12 mouse cellular contexts compared by ENCODE assay signal in genomic region chr4:34784865-34785264, GRCm38 (mm10). TPM values are rescaled to one million over a fixed set of nuclear protein-coding genes. Genes with fewer than 3 reads are reported as not detected.
DNase-seq lines count a peak whose midpoint lies in the region; ATAC-seq and TF ChIP-seq lines count a peak whose summit lies in the region.
"Had no signal": no experiment of that assay in that cellular context is flagged by ENCODE, and none has a peak within 500 bp of the region (broad histone marks: within the 10 kb centered on the region; RNA-seq: fewer than 3 reads in every experiment).

No protein-coding gene starts in this region.

- H3K9me3 ChIP-seq in hindbrain, postnatal 0 days (ENCODE audit: low read length), result no peaks in the 10 kb centered on the region
- H3K9me3 ChIP-seq in hindbrain, embryonic 13.5 days, result no peaks in the 10 kb centered on the region
- no peaks in the 10 kb centered on the region for H3K9me3 ChIP-seq in neural tube, embryonic 12.5 days
- no peaks in the 10 kb centered on the region for H3K9me3 ChIP-seq in stomach, postnatal 0 days (ENCODE audit: control insufficient read depth, low read length)
- H3K9me3 ChIP-seq in forebrain, embryonic 12.5 days, result no peaks in the 10 kb centered on the region
- H3K9me3 ChIP-seq: limb, embryonic 13.5 days had no signal

- no peak for TF ChIP-seq EP300 in stomach, postnatal 0 days (optimal IDR thresholded peaks at IDR 0.05)

- no peaks in the 10 kb centered on the region for H3K4me1 ChIP-seq in hindbrain, postnatal 0 days (ENCODE audit: insufficient read depth, low read length)
- H3K4me1 ChIP-seq in hindbrain, embryonic 13.5 days (replicated peaks), result no peaks in the 10 kb centered on the region
- H3K4me1 ChIP-seq in neural tube, embryonic 12.5 days, result no peaks in the 10 kb centered on the region
- H3K4me1 ChIP-seq in stomach, postnatal 0 days (replicated peaks; ENCODE audit: control insufficient read depth, insufficient read depth), result no peaks in the 10 kb centered on the region
- H3K4me1 ChIP-seq in forebrain, embryonic 12.5 days, result no peaks in the 10 kb centered on the region
- H3K4me1 ChIP-seq: limb, embryonic 13.5 days had no signal

- no peaks in the 10 kb centered on the region for H3K27me3 ChIP-seq in hindbrain, postnatal 0 days (ENCODE audit: insufficient read depth, low read length)
- H3K27me3 ChIP-seq in hindbrain, embryonic 13.5 days, result no peaks in the 10 kb centered on the region
- no peaks in the 10 kb centered on the region for H3K27me3 ChIP-seq in neural tube, embryonic 12.5 days (replicated peaks)
- no peaks in the 10 kb centered on the region for H3K27me3 ChIP-seq in stomach, postnatal 0 days (ENCODE audit: control insufficient read depth, insufficient read depth, low read length)
- no peaks in the 10 kb centered on the region for H3K27me3 ChIP-seq in forebrain, embryonic 12.5 days
- H3K27me3 ChIP-seq: limb, embryonic 13.5 days had no signal

- TF ChIP-seq POLR2A in brain, embryonic 14.5 days (IDR thresholded peaks at IDR 0.05; ENCODE audit: borderline replicate concordance, extremely low read depth, insufficient read depth, insufficient read length, poor library complexity, severe bottlenecking), result no peak

- peak; percentile 49 for TF ChIP-seq CTCF in hindbrain, postnatal 0 days (IDR thresholded peaks at IDR 0.05; ENCODE audit: low read depth)
- TF ChIP-seq CTCF in brain, embryonic 14.5 days (IDR thresholded peaks at IDR 0.05; ENCODE audit: borderline replicate concordance, extremely low read depth, insufficient read depth, insufficient read length), result peak; percentile 16; the same call in 1 of the 2 replicates
- TF ChIP-seq CTCF in stomach, postnatal 0 days (IDR thresholded peaks at IDR 0.05; ENCODE audit: low read depth), result peak; percentile 62

- no peak for DNase-seq in hindbrain, postnatal 0 days (ENCODE audit: low spot score)
- no peak for DNase-seq in neural tube, embryonic 10.5 days (ENCODE audit: extremely low spot score, low spot score)
- DNase-seq in brain, embryonic 14.5 days (ENCODE audit: low read depth), result no peak
- no peak for DNase-seq in stomach, postnatal 0 days (ENCODE audit: low spot score)
- DNase-seq in layer of hippocampus, postnatal 25 days (ENCODE audit: extremely low spot score in 1 of 2, low spot score in 1 of 2), result no peak
- DNase-seq: heart, postnatal 10 days; kidney, adult 8-10 months had no signal

- ATAC-seq in hindbrain, postnatal 0 days, result peak; percentile 47
- ATAC-seq in hindbrain, embryonic 13.5 days (ENCODE audit: low FRiP score), result no peak
- ATAC-seq in neural tube, embryonic 12.5 days (ENCODE audit: low FRiP score, low read depth), result peak; percentile 37; the same call in 1 of the 2 replicates
- ATAC-seq in stomach, postnatal 0 days (ENCODE audit: low FRiP score, low TSS enrichment), result 0 out of 2 replicates have a peak, but pooled peaks have one; percentile 42
- ATAC-seq in forebrain, embryonic 12.5 days (ENCODE audit: low FRiP score), result no peak

- H3K27ac ChIP-seq in hindbrain, postnatal 0 days, result no peak overlapping the region
- no peak overlapping the region for H3K27ac ChIP-seq in hindbrain, embryonic 13.5 days
- H3K27ac ChIP-seq in neural tube, embryonic 12.5 days, result no peak overlapping the region
- H3K27ac ChIP-seq in stomach, postnatal 0 days (replicated peaks), result no peak overlapping the region
- no peak overlapping the region for H3K27ac ChIP-seq in forebrain, embryonic 12.5 days
- H3K27ac ChIP-seq: limb, embryonic 13.5 days had no signal

- no peak overlapping the region for H3K9ac ChIP-seq in hindbrain, postnatal 0 days (replicated peaks; ENCODE audit: low read length)
- H3K9ac ChIP-seq in hindbrain, embryonic 13.5 days, result no peak overlapping the region
- no peak overlapping the region for H3K9ac ChIP-seq in neural tube, embryonic 12.5 days
- no peak overlapping the region for H3K9ac ChIP-seq in stomach, postnatal 0 days (ENCODE audit: low read length)
- no peak overlapping the region for H3K9ac ChIP-seq in forebrain, embryonic 12.5 days
- H3K9ac ChIP-seq: limb, embryonic 13.5 days had no signal

- H3K4me2 ChIP-seq in hindbrain, postnatal 0 days (ENCODE audit: low read depth, low read length), result no peak overlapping the region
- H3K4me2 ChIP-seq in hindbrain, embryonic 13.5 days, result no peak overlapping the region
- H3K4me2 ChIP-seq in neural tube, embryonic 12.5 days (replicated peaks), result no peak overlapping the region
- no peak overlapping the region for H3K4me2 ChIP-seq in stomach, postnatal 0 days (replicated peaks; ENCODE audit: low read depth)
- no peak overlapping the region for H3K4me2 ChIP-seq in forebrain, embryonic 12.5 days
- H3K4me2 ChIP-seq: limb, embryonic 13.5 days had no signal

- WGBS in hindbrain, postnatal 0 days, result 55% methylated on average over 5 of the region's 5 CpGs
- WGBS in hindbrain, embryonic 13.5 days, result 56% methylated on average over 5 of the region's 5 CpGs
- 61% methylated on average over 5 of the region's 5 CpGs for WGBS in neural tube, embryonic 12.5 days
- 52% methylated on average over 5 of the region's 5 CpGs for WGBS in stomach, postnatal 0 days
- 55% methylated on average over 5 of the region's 5 CpGs for WGBS in forebrain, embryonic 12.5 days

- H3K36me3 ChIP-seq in hindbrain, postnatal 0 days (ENCODE audit: insufficient read depth, low read length), result no peaks in the 10 kb centered on the region
- H3K36me3 ChIP-seq in hindbrain, embryonic 13.5 days, result no peaks in the 10 kb centered on the region
- H3K36me3 ChIP-seq in neural tube, embryonic 12.5 days, result no peaks in the 10 kb centered on the region
- no peaks in the 10 kb centered on the region for H3K36me3 ChIP-seq in stomach, postnatal 0 days (ENCODE audit: control insufficient read depth, insufficient read depth, low read length)
- H3K36me3 ChIP-seq in forebrain, embryonic 12.5 days (replicated peaks), result no peaks in the 10 kb centered on the region
- H3K36me3 ChIP-seq: limb, embryonic 13.5 days had no signal

- H3K4me3 ChIP-seq in hindbrain, postnatal 0 days (ENCODE audit: low read length), result no peak overlapping the region
- H3K4me3 ChIP-seq in hindbrain, embryonic 13.5 days, result no peak overlapping the region
- no peak overlapping the region for H3K4me3 ChIP-seq in neural tube, embryonic 12.5 days
- no peak overlapping the region for H3K4me3 ChIP-seq in stomach, postnatal 0 days (ENCODE audit: low read depth, low read length)
- no peak overlapping the region for H3K4me3 ChIP-seq in forebrain, embryonic 12.5 days (replicated peaks)
- H3K4me3 ChIP-seq: limb, embryonic 13.5 days had no signal

RNA-seq across cellular contexts. Expression of gene Smim8, which starts 6.6 kb away (rescaled TPM):
- total RNA-seq in hindbrain, postnatal 0 days (2014; rRNA removed), result 9.2 and 9.8 TPM in 2 replicates
- 57.4 and 58.5 TPM in 2 replicates for polyA plus RNA-seq in hindbrain, postnatal 0 days (2015; fragmentation: Nextera tagmentation; extraction: Ambion mirVana)
- 50.8 and 55.0 TPM in 2 replicates for polyA plus RNA-seq in hindbrain, embryonic 13.5 days (2015; fragmentation: Nextera tagmentation; extraction: Ambion mirVana)
- 42.3 and 43.5 TPM in 2 replicates for polyA plus RNA-seq in neural tube, embryonic 12.5 days (2016; fragmentation: Nextera tagmentation; extraction: Ambion mirVana)
- polyA plus RNA-seq in brain, embryonic 14.5 days (2012; rRNA removed), result 19.8 and 22.8 TPM in 2 replicates
- polyA plus RNA-seq in stomach, postnatal 0 days (2015; fragmentation: Nextera tagmentation; extraction: Ambion mirVana), result 43.9 and 46.2 TPM in 2 replicates
- polyA plus RNA-seq in forebrain, embryonic 12.5 days (2016; fragmentation: Nextera tagmentation; extraction: Ambion mirVana), result 49.9 and 50.2 TPM in 2 replicates
- total RNA-seq in layer of hippocampus, postnatal 25 days (2021), result 10 to 100 TPM; 22.4 to 28.2 TPM

RNA-seq across cellular contexts. Expression of gene Gm136, which starts 28.8 kb away (rescaled TPM):
- total RNA-seq in hindbrain, postnatal 0 days (2014; rRNA removed), result not detected in 2 replicates
- not detected in 2 replicates for polyA plus RNA-seq in hindbrain, postnatal 0 days (2015; fragmentation: Nextera tagmentation; extraction: Ambion mirVana)
- polyA plus RNA-seq in hindbrain, embryonic 13.5 days (2015; fragmentation: Nextera tagmentation; extraction: Ambion mirVana), result not detected in 2 replicates
- polyA plus RNA-seq in neural tube, embryonic 12.5 days (2016; fragmentation: Nextera tagmentation; extraction: Ambion mirVana), result not detected in 2 replicates
- not detected in 2 replicates for polyA plus RNA-seq in brain, embryonic 14.5 days (2012; rRNA removed)
- polyA plus RNA-seq in stomach, postnatal 0 days (2015; fragmentation: Nextera tagmentation; extraction: Ambion mirVana), result not detected in 2 replicates
- not detected in 2 replicates for polyA plus RNA-seq in forebrain, embryonic 12.5 days (2016; fragmentation: Nextera tagmentation; extraction: Ambion mirVana)
- not detected for total RNA-seq in layer of hippocampus, postnatal 25 days (2021)
- total RNA-seq: heart, postnatal 10 days had no signal
- polyA plus RNA-seq: embryonic facial prominence, embryonic 14.5 days; limb, embryonic 13.5 days had no signal

RNA-seq across cellular contexts. Expression of gene Cfap206, which starts 54.9 kb away (rescaled TPM):
- total RNA-seq in hindbrain, postnatal 0 days (2014; rRNA removed), result 2.2 and 9.7 TPM in 2 replicates
- polyA plus RNA-seq in hindbrain, postnatal 0 days (2015; fragmentation: Nextera tagmentation; extraction: Ambion mirVana), result 4.8 TPM in 2 replicates
- polyA plus RNA-seq in hindbrain, embryonic 13.5 days (2015; fragmentation: Nextera tagmentation; extraction: Ambion mirVana), result 2.7 and 4.7 TPM in 2 replicates
- polyA plus RNA-seq in neural tube, embryonic 12.5 days (2016; fragmentation: Nextera tagmentation; extraction: Ambion mirVana), result 0.73 and 0.74 TPM in 2 replicates
- 1.6 and 2.8 TPM in 2 replicates for polyA plus RNA-seq in brain, embryonic 14.5 days (2012; rRNA removed)
- 0.19 and 0.59 TPM in 2 replicates for polyA plus RNA-seq in stomach, postnatal 0 days (2015; fragmentation: Nextera tagmentation; extraction: Ambion mirVana)
- 1.4 and 1.8 TPM in 2 replicates for polyA plus RNA-seq in forebrain, embryonic 12.5 days (2016; fragmentation: Nextera tagmentation; extraction: Ambion mirVana)
- total RNA-seq in layer of hippocampus, postnatal 25 days (2021), result 1 to 10 TPM in 1 of 2 experiments, under 1 TPM in 1; 0.75 to 1.5 TPM

Comparison
In these comparisons a context has a peak if more than half of its experiments do, and no peak if none do; other contexts are left out.
1. ATAC-seq: peak in hindbrain, postnatal 0 days (single experiment), neural tube, embryonic 12.5 days (single experiment) and stomach, postnatal 0 days (single experiment); none in hindbrain, embryonic 13.5 days (single experiment) and forebrain, embryonic 12.5 days (single experiment).
2. Peak in every context shown above with its lines, with median percentiles within 50 percentile points of each other: CTCF ChIP-seq.